Mouse (Mus musculus) embryonic fibroblast, embryonic 13.5 days (primary cell): ENCODE data around the gene Fam53b.

Source experiments
- CTCF ChIP-seq: IDR thresholded peaks from 2 replicates; pipeline ENCODE4 v1.5.1; 2011; ENCODE audit warnings: mild to moderate bottlenecking, control low read depth, low read length, moderate library complexity, borderline replicate concordance; ENCODE audit not compliant: insufficient read depth
- POLR2A ChIP-seq: IDR thresholded peaks from 2 replicates; pipeline ENCODE4 v1.6.1; 2011; ENCODE audit warnings: low read depth, mild to moderate bottlenecking, control low read depth, low read length, moderate library complexity

- TF ChIP-seq CTCF (no peak), POLR2A (no peak)
These were observed 24.9 kb downstream of the Fam53b start for GRCm38 (mm10) chr7:132788826-132789225.
